Mouse (Mus musculus) liver, adult 2 months (tissue): ENCODE measurements around the gene Syf2.

Source experiments
- CTCF ChIP-seq: fragments of 200-500 bp; IDR thresholded peaks from 2 replicates; pipeline ENCODE4 v1.5.1; 2011; ENCODE audit warnings: low read depth, low read length, control low read depth
- POLR2A ChIP-seq: fragments of 200-500 bp; IDR thresholded peaks from 2 replicates; pipeline ENCODE4 v1.6.1; 2011; ENCODE audit warnings: low read length, control low read depth; ENCODE audit not compliant: insufficient read depth; ENCODE audit errors: extremely low read depth

GRCm38 (mm10) chr4:134914122-134914863 lies 16.4 kb upstream of the Syf2 start:
- no peak for TF ChIP-seq CTCF
- no peak for TF ChIP-seq POLR2A
